Mouse (Mus musculus): ENCODE results near the gene Csnk2b. TPM values are rescaled to one million over a fixed set of nuclear protein-coding genes. Genes with fewer than 3 reads are reported as not detected.
"Not testable (repeated sequence)": the region's sequence is repeated elsewhere in the genome, so short reads cannot be mapped to it uniquely, and the experiment has no call there.

Csnk2b gene
- polyA plus RNA-seq, 1 experiment from 2014 or later, result 353 TPM

DNA sequence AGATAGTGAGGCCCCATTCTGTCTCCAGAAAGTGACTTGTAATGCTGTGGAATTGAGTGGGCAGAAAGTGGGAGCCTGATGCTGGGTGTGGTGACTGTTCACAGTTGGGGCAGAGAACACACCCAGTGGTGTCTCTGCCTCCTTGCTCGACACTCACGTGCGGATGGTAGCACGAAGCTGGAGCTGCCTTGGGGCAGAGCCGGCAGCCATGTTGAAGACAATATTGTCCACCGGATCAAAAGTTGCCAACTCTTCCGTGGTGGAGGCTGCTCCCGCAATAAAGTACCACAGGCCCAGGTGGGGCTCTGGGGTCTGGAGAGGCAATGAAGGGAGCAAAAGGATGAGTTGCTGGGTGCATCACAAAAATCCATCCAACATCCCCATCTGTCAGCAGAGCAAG lies 9.2 kb upstream of the Csnk2b start:
- ATAC-seq, result no peak
- WGBS, result 95% methylated on average over 8 of the region's 8 CpGs

DNA sequence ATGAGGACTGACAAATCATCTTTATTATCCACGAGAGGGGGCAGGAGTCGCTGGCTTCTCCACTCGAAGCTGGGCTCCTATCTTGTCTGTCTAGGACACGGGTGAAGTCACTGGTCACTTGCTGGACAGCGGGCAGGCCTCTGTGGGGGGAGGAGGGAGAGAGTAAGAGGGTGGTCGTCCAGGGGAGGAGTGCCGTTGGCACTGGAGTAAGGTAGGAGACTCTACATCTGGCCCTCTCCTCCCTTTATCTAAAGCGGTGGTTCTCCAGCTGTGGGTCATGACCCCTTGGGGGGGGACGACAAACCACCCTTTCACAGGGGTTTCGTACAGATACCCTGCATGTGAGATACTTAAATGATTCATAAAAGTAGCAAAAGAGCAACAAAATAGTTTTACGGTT lies 7.1 kb upstream of the Csnk2b start:
- H3K27ac ChIP-seq (ENCODE audit: low read depth, low read length), result no peak overlapping the region
- no peak for ATAC-seq

More for the DNA sequence above, 9.2 kb upstream of the Csnk2b start:
- DNase-seq (ENCODE audit: low spot score), result no peak
- Histone ChIP-seq H3K4me2 (ENCODE audit: low read length) (no peak overlapping the region), H3K9ac (ENCODE audit: low read length) (no peak overlapping the region), H3K4me3 (ENCODE audit: low read depth, low read length) (no peak overlapping the region), H3K4me1 (ENCODE audit: control insufficient read depth, insufficient read depth, low read length) (0 out of 2 replicates have a peak, but pooled peaks cover 4% of the 10 kb centered on the region), H3K27ac (ENCODE audit: low read depth, low read length) (no peak overlapping the region), H3K36me3 (ENCODE audit: control insufficient read depth, insufficient read depth, low read length) (0 out of 2 replicates have a peak, but pooled peaks cover 10% of the 10 kb centered on the region), H3K9me3 (replicated peaks; ENCODE audit: control insufficient read depth, low read length) (no peaks in the 10 kb centered on the region), H3K27me3 (replicated peaks; ENCODE audit: control insufficient read depth, insufficient read depth, low read length) (no peaks in the 10 kb centered on the region)

DNA sequence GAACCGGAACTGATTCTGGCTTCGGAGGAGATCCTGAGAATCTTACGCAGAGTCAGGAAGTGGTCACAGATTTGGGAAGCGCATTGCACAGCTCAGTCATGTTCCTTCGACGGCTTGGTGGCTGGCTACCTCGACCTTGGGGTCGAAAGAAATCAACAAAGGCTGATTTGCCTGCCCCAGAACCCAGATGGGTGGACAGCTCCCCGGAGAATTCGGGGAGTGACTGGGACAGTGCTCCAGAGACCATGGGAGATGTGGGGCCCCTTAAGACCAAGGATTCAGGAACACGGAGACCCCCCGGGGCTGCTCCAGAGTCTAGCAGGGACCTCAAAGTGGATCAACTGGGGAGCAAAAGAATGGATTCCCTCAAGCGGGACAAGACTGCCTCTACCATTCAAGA lies 5.2 kb upstream of the Csnk2b start:
- no peaks in the 10 kb centered on the region for H3K27me3 ChIP-seq (replicated peaks; ENCODE audit: control insufficient read depth, insufficient read depth, low read length)
- peak overlapping the region; percentile 84 for H3K9ac ChIP-seq (ENCODE audit: low read length)
- H3K27ac ChIP-seq (ENCODE audit: low read depth, low read length), result no peak overlapping the region
- peak overlapping the region; percentile 62 for H3K4me2 ChIP-seq (ENCODE audit: low read length)
- H3K4me3 ChIP-seq (ENCODE audit: low read depth, low read length), result peak overlapping the region; percentile 49
- 80% methylated on average over 13 of the region's 13 CpGs for WGBS
- DNase-seq (ENCODE audit: low spot score), result no peak
- peaks cover 7% of the 10 kb centered on the region; the same call in 1 of the 2 replicates for H3K4me1 ChIP-seq (ENCODE audit: control insufficient read depth, insufficient read depth, low read length)
- no peaks in the 10 kb centered on the region for H3K9me3 ChIP-seq (replicated peaks; ENCODE audit: control insufficient read depth, low read length)
- H3K36me3 ChIP-seq (ENCODE audit: control insufficient read depth, insufficient read depth, low read length), result peaks cover 26% of the 10 kb centered on the region
- no peak for ATAC-seq

More for the DNA sequence above, 7.1 kb upstream of the Csnk2b start:
- DNase-seq (ENCODE audit: low spot score), result no peak
- peaks cover 20% of the 10 kb centered on the region; the same call in 1 of the 2 replicates for H3K36me3 ChIP-seq (ENCODE audit: control insufficient read depth, insufficient read depth, low read length)
- H3K4me3 ChIP-seq (ENCODE audit: low read depth, low read length), result no peak overlapping the region
- no peak overlapping the region for H3K9ac ChIP-seq (ENCODE audit: low read length)
- H3K27me3 ChIP-seq (replicated peaks; ENCODE audit: control insufficient read depth, insufficient read depth, low read length), result no peaks in the 10 kb centered on the region
- peaks cover 7% of the 10 kb centered on the region; the same call in 1 of the 2 replicates for H3K4me1 ChIP-seq (ENCODE audit: control insufficient read depth, insufficient read depth, low read length)
- WGBS, result 82% methylated on average over 11 of the region's 11 CpGs
- H3K9me3 ChIP-seq (replicated peaks; ENCODE audit: control insufficient read depth, low read length), result no peaks in the 10 kb centered on the region
- H3K4me2 ChIP-seq (ENCODE audit: low read length), result no peak overlapping the region

DNA sequence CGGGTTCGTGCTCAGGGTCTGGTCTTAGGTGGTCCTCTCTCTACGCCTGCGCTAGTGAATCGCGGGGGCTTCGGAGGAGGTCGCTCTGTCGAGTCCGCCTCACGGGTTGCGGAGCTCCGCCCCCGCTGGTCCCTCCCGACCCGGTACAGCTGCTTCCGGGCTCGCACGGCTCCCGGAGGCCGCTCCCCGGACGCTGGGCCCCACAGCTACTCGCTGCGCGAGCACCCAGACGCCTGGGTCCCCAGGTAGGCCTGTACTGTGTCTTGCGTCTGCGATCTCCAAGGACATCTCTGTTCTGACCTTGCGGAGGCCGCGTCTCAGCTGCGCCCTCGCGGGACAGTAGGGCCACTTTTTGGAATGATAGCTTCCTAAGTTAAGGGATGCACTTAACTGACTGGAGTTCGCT lies 4.4 kb upstream of the Csnk2b start, which contains the start of gene D17H6S53E:
TSS of gene D17H6S53E (plus strand) at position 168 of the 406 bp plus-strand sequence.
- H3K9me3 ChIP-seq (replicated peaks; ENCODE audit: control insufficient read depth, low read length), result no peaks in the 10 kb centered on the region
- peak; percentile 78 for DNase-seq (ENCODE audit: low spot score)
- 1% methylated on average over 36 of the region's 36 CpGs for WGBS
- H3K4me3 ChIP-seq (ENCODE audit: low read depth, low read length), result peak within 1 kb of the TSS; percentile 49
- H3K4me1 ChIP-seq (ENCODE audit: control insufficient read depth, insufficient read depth, low read length), result peaks cover 7% of the 10 kb centered on the region; the same call in 1 of the 2 replicates
- H3K9ac ChIP-seq (ENCODE audit: low read length), result peak within 1 kb of the TSS; percentile 84
- H3K4me2 ChIP-seq (ENCODE audit: low read length), result peak within 1 kb of the TSS; percentile 62
- peak; percentile 47 for ATAC-seq
- peak within 1 kb of the TSS; percentile 45 for H3K27ac ChIP-seq (ENCODE audit: low read depth, low read length)
- peaks cover 26% of the 10 kb centered on the region for H3K36me3 ChIP-seq (ENCODE audit: control insufficient read depth, insufficient read depth, low read length)
- H3K27me3 ChIP-seq (replicated peaks; ENCODE audit: control insufficient read depth, insufficient read depth, low read length), result no peaks in the 10 kb centered on the region

DNA sequence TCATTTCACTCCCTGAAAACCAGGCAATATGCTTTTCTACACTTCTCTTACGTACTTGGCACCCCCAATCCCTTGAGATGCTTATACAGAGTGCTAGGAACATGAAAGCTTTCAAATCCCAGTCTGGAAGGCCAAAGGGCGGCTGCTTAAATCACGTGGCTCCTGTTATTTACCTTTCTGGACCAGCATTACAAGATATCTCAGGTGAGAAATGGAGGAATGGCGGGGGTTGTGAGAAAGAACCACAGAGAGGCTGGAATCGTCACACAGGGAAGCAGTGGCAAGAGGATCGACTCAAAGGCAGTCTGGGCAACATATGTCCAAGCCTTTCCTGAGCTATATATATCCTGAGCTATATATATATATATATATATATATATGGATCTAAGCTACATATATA lies 3.7 kb upstream of the Csnk2b start:
- DNase-seq (ENCODE audit: low spot score) (no peak), ATAC-seq (no peak)
- 35% methylated on average over 6 of the region's 6 CpGs for WGBS
- Histone ChIP-seq H3K4me3 (ENCODE audit: low read depth, low read length) (peak overlapping the region; percentile 49), H3K27me3 (replicated peaks; ENCODE audit: control insufficient read depth, insufficient read depth, low read length) (no peaks in the 10 kb centered on the region), H3K4me1 (ENCODE audit: control insufficient read depth, insufficient read depth, low read length) (peaks cover 7% of the 10 kb centered on the region; the same call in 1 of the 2 replicates), H3K4me2 (ENCODE audit: low read length) (peak overlapping the region; percentile 62), H3K36me3 (ENCODE audit: control insufficient read depth, insufficient read depth, low read length) (peaks cover 26% of the 10 kb centered on the region), H3K27ac (ENCODE audit: low read depth, low read length) (no peak overlapping the region), H3K9ac (ENCODE audit: low read length) (peak overlapping the region; percentile 84), H3K9me3 (replicated peaks; ENCODE audit: control insufficient read depth, low read length) (no peaks in the 10 kb centered on the region)

DNA sequence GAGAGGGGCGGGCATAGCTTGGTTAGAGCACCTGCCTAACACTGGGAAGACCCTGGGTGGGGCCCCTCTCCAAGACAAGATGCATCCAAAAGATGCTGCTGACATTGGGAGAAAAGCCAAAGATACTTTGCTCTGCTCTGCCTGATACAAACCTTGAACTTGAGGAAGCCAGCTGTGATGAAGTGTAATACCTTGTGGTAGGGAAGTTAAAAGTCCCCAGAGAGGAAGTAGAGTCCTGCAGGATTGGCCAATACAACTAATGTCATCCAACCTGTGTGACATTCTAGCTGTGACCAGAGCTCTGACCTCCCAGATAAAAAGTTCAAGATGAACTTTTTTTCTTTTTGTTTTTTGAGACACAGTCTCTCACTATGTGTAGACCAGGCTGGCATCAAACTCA lies 3.2 kb upstream of the Csnk2b start:
- DNase-seq (ENCODE audit: low spot score) (no peak), ATAC-seq (no peak)
- no peak overlapping the region for H3K27ac ChIP-seq (ENCODE audit: low read depth, low read length)
- no peaks in the 10 kb centered on the region for H3K27me3 ChIP-seq (replicated peaks; ENCODE audit: control insufficient read depth, insufficient read depth, low read length)
- H3K9ac ChIP-seq (ENCODE audit: low read length), result no peak overlapping the region
- H3K4me2 ChIP-seq (ENCODE audit: low read length), result 0 out of 2 replicates have a peak overlapping the region, but pooled peaks have one; percentile 62
- peaks cover 22% of the 10 kb centered on the region for H3K36me3 ChIP-seq (ENCODE audit: control insufficient read depth, insufficient read depth, low read length)
- WGBS, result 96% methylated on average over 1 of the region's 1 CpGs
- no peak overlapping the region for H3K4me3 ChIP-seq (ENCODE audit: low read depth, low read length)
- H3K9me3 ChIP-seq (replicated peaks; ENCODE audit: control insufficient read depth, low read length), result no peaks in the 10 kb centered on the region
- H3K4me1 ChIP-seq (ENCODE audit: control insufficient read depth, insufficient read depth, low read length), result peaks cover 12% of the 10 kb centered on the region

DNA sequence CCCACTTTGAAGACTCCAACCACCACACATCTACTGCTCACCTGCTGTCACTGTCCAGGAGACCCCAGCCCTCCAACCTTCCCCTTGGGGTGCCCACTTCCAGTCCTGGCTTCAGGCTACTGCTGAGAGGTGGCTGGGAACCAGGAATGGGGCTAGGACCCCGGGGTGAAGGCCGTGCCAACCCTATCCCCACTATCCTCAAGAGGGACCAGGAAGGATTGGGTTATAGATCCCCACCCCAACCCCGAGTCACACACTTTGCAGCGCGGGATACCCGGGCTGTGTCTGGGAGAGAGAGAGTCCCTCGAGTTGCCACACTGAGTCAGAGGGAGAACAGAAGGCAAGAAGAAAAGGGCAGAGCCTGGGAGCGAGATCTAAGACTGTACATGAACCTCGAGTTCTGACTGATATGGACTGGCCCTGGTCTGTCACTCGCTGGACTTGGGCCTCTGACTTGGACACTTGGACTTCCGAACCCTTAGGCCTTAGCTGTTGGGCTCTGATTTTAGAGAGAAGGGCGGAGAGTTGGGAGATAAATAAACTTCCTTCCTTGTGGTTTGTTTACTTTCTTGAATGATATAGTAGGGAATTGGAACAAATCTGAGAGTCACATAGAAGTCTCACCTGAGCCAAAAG lies 2.5 kb upstream of the Csnk2b start:
- not testable (repeated sequence) for H3K27me3 ChIP-seq (replicated peaks; ENCODE audit: control insufficient read depth, insufficient read depth, low read length); H3K4me2 ChIP-seq (ENCODE audit: low read length); H3K9me3 ChIP-seq (replicated peaks; ENCODE audit: control insufficient read depth, low read length); ATAC-seq; H3K27ac ChIP-seq (ENCODE audit: low read depth, low read length); H3K4me3 ChIP-seq (ENCODE audit: low read depth, low read length); H3K9ac ChIP-seq (ENCODE audit: low read length); DNase-seq (ENCODE audit: low spot score)
- WGBS, result 92% methylated on average over 12 of the region's 12 CpGs
- Histone ChIP-seq H3K36me3 (ENCODE audit: control insufficient read depth, insufficient read depth, low read length) (peaks cover 26% of the 10 kb centered on the region), H3K4me1 (ENCODE audit: control insufficient read depth, insufficient read depth, low read length) (peaks cover 15% of the 10 kb centered on the region)

DNA sequence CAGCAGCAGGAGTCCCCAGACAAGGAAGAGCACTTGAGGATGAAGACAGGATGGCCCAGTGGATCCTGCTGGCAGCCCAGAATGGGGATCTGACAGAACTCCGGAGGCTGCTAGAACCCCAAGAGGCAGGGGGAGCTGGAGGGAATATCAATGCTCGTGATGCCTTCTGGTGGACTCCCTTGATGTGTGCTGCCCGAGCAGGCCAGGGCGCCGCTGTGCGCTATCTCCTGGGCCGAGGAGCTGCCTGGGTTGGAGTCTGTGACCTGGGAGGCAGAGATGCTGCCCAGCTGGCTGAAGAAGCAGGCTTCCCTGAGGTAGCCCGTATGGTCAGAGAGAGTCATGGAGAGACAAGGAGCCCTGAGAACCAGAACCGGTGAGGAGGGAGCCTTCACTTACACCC lies 1.4 kb upstream of the Csnk2b start:
- peaks cover 15% of the 10 kb centered on the region for H3K4me1 ChIP-seq (ENCODE audit: control insufficient read depth, insufficient read depth, low read length)
- H3K9ac ChIP-seq (ENCODE audit: low read length), result not testable (repeated sequence)

DNA sequence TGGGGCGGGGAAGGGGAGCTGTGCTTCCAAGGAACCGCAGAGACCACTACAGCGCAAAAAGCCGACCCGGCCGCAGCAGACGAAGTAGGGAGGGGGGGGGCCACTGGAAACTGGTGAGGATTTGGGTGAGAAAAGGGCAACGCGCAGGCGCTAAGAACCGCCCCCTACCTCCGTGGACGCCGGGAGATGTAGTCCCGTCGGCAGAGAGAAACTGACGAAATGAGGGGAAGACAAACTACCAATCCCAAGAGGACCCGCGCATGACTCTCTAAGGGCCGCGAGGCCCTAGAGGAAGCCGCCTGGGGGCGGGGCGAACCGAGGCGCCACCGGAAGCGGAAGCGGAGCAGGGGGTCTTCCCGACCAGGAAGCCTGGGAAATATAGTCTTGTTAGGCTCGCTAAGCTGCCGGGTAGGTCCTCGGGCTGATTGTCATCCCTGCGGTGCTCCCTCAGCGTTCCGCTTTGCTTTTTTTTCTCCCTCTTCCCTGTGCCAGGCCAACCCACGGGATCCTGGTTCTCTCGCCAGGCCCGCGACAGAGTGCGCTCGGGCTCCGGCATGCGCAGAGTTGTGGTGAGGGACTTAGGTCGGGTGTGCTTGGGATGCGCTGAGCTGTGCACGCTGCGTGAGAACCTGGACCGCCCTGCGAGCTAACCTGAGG lies 582 bp downstream of the Csnk2b start, which contains the start of gene Gpank1:
TSS of gene Gpank1 (plus strand) at position 313 of the 657 bp plus-strand sequence.
- Histone ChIP-seq H3K4me3 (ENCODE audit: low read depth, low read length) (peak within 1 kb of the TSS; percentile 89), H3K27ac (ENCODE audit: low read depth, low read length) (peak within 1 kb of the TSS; percentile 90), H3K9ac (ENCODE audit: low read length) (peak within 1 kb of the TSS; percentile 93), H3K9me3 (replicated peaks; ENCODE audit: control insufficient read depth, low read length) (no peaks in the 10 kb centered on the region), H3K36me3 (ENCODE audit: control insufficient read depth, insufficient read depth, low read length) (peaks cover 49% of the 10 kb centered on the region), H3K4me2 (ENCODE audit: low read length) (peak within 1 kb of the TSS; percentile 97), H3K4me1 (ENCODE audit: control insufficient read depth, insufficient read depth, low read length) (peaks cover 11% of the 10 kb centered on the region), H3K27me3 (replicated peaks; ENCODE audit: control insufficient read depth, insufficient read depth, low read length) (no peaks in the 10 kb centered on the region)
- DNase-seq (ENCODE audit: low spot score), result peak; percentile 100
- under 1% methylated on average over 49 of the region's 50 CpGs for WGBS
- ATAC-seq, result peak; percentile 97

More for the DNA sequence above, 1.4 kb upstream of the Csnk2b start:
- not testable (repeated sequence) for H3K27me3 ChIP-seq (replicated peaks; ENCODE audit: control insufficient read depth, insufficient read depth, low read length); H3K9me3 ChIP-seq (replicated peaks; ENCODE audit: control insufficient read depth, low read length); DNase-seq (ENCODE audit: low spot score); H3K4me2 ChIP-seq (ENCODE audit: low read length); H3K27ac ChIP-seq (ENCODE audit: low read depth, low read length); ATAC-seq; H3K4me3 ChIP-seq (ENCODE audit: low read depth, low read length)
- 94% methylated on average over 9 of the region's 9 CpGs for WGBS
- H3K36me3 ChIP-seq (ENCODE audit: control insufficient read depth, insufficient read depth, low read length), result peaks cover 35% of the 10 kb centered on the region

Data from forebrain, embryonic 14.5 days (tissue).